Mouse (Mus musculus): ENCODE measurements around the gene Lurap1l. TPM values are rescaled to one million over a fixed set of nuclear protein-coding genes. Genes with fewer than 3 reads are reported as not detected.
"Not testable (repeated sequence)": the region's sequence is repeated elsewhere in the genome, so short reads cannot be mapped to it uniquely, and the experiment has no call there.

The Lurap1l gene
- polyA plus RNA-seq, 1 experiment from 2014 or later = 28.2 TPM

DNA sequence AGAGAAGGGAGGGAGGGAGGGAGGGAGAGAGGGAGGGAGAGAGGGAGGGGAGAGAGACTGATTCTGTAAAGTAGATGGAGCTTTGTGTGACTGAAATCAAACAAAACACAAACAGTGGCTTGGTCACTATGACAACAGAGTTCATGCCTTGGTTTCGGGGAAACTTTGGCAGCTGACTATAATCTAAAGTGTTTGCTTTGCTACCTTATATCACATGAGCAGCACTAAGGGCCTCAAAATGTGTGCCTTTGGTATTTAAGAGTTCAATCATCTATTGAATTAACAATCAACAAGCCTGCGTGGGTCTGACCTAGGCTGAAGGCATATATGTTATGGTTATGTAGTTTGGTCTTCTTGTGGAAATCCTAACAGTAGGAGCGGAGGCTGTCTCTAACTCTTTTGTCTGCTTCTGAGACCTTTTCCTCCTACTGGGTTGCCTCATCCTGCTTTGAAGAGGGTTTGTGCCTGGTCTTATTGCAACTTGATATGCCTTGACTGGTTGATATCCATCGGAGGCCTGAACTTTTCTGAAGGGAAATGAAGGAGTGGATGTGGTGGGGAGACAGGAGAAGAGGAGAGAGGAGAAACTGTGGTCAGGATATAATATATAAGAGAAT, 15.1 kb upstream of the Lurap1l start:
- Histone ChIP-seq H3K4me3 (no peak overlapping the region), H3K27me3 (no peaks in the 10 kb centered on the region), H3K36me3 (no peaks in the 10 kb centered on the region), H3K4me1 (peaks cover 14% of the 10 kb centered on the region), H3K9ac (no peak overlapping the region), H3K27ac (peak overlapping the region; percentile 75), H3K4me2 (no peak overlapping the region), H3K9me3 (no peaks in the 10 kb centered on the region)
- peak; percentile 80 for ATAC-seq (ENCODE audit: borderline replicate concordance, extremely low read depth, low FRiP score, low TSS enrichment)
- WGBS = 36% methylated on average over 4 of the region's 4 CpGs

DNA sequence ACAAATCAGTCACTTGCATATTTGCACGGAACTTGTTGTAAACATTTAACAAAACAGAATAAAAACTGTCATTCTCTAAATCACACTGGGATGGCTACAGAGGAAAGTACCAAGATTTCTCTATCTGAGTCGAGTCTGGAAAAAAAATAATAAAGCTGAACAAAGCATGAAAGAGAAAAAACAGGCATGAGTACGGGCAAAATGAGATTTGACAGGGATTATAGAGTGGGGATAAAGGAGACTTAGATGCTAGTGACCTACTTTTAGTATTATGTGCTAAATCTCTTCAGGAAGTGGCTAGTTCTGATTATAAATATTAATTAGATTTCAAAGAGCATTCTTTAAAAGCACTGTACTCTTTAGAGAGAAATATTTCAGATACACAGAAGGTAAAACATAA, 3.7 kb upstream of the Lurap1l start:
- Histone ChIP-seq H3K36me3 (no peaks in the 10 kb centered on the region), H3K9ac (no peak overlapping the region), H3K27me3 (no peaks in the 10 kb centered on the region), H3K9me3 (no peaks in the 10 kb centered on the region), H3K4me1 (peaks cover 4% of the 10 kb centered on the region; the same call in 1 of the 2 replicates), H3K27ac (no peak overlapping the region), H3K4me2 (no peak overlapping the region), H3K4me3 (no peak overlapping the region)
- ATAC-seq (ENCODE audit: borderline replicate concordance, extremely low read depth, low FRiP score, low TSS enrichment) = no peak
- WGBS = 44% methylated on average over 3 of the region's 3 CpGs

DNA sequence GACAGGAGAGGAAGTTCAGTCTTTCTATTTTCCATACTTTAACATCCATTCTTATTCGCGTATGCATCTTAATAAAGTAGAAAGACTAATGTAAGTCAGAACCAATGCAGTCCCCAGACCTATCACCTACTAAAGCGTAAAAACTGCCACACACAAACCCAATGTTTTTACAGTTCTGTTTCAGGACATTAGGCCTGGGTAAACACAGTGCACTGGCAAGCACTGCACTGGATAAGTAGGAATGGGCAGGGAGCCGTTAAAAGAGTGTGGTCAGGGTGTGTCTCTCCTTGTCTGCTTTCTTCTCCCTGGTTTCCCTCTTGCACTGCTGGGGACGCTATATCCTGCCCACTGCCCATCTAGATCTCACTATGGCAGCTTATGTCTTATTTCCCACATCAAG, 2.5 kb upstream of the Lurap1l start:
- peak overlapping the region; percentile 9; the same call in 1 of the 2 replicates for H3K27ac ChIP-seq
- ATAC-seq (ENCODE audit: borderline replicate concordance, extremely low read depth, low FRiP score, low TSS enrichment) = no peak
- no peak overlapping the region for H3K4me3 ChIP-seq
- no peak overlapping the region for H3K9ac ChIP-seq
- 59% methylated on average over 5 of the region's 5 CpGs for WGBS
- no peaks in the 10 kb centered on the region for H3K36me3 ChIP-seq
- H3K4me1 ChIP-seq = 0 out of 2 replicates have a peak, but pooled peaks cover 4% of the 10 kb centered on the region
- no peaks in the 10 kb centered on the region for H3K9me3 ChIP-seq
- no peak overlapping the region for H3K4me2 ChIP-seq
- no peaks in the 10 kb centered on the region for H3K27me3 ChIP-seq

DNA sequence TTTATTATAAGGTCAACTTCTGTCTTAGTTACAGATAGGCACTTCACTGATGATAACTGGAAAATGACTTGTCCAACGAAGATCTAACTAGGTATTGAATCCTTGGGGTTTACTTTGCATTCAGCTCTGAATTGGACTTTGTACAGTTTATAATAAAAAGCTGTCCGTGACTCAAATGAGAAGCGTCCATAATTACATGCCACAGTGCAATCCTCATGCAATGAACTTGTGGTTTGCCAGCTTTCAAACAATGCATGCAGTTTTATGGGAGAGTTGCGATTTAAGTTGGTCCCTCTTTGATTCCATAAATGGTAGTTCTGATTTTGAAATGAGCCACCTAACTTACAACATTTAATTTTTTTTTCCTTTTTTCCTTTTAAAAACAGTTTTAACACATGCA, 1.5 kb upstream of the Lurap1l start:
- H3K36me3 ChIP-seq = no peaks in the 10 kb centered on the region
- H3K9me3 ChIP-seq = no peaks in the 10 kb centered on the region
- 80% methylated on average over 4 of the region's 4 CpGs for WGBS
- H3K4me3 ChIP-seq = no peak overlapping the region
- no peak overlapping the region for H3K9ac ChIP-seq
- H3K27me3 ChIP-seq = no peaks in the 10 kb centered on the region
- no peak overlapping the region for H3K27ac ChIP-seq
- H3K4me1 ChIP-seq = 0 out of 2 replicates have a peak, but pooled peaks cover 8% of the 10 kb centered on the region
- no peak overlapping the region for H3K4me2 ChIP-seq
- ATAC-seq (ENCODE audit: borderline replicate concordance, extremely low read depth, low FRiP score, low TSS enrichment) = no peak

DNA sequence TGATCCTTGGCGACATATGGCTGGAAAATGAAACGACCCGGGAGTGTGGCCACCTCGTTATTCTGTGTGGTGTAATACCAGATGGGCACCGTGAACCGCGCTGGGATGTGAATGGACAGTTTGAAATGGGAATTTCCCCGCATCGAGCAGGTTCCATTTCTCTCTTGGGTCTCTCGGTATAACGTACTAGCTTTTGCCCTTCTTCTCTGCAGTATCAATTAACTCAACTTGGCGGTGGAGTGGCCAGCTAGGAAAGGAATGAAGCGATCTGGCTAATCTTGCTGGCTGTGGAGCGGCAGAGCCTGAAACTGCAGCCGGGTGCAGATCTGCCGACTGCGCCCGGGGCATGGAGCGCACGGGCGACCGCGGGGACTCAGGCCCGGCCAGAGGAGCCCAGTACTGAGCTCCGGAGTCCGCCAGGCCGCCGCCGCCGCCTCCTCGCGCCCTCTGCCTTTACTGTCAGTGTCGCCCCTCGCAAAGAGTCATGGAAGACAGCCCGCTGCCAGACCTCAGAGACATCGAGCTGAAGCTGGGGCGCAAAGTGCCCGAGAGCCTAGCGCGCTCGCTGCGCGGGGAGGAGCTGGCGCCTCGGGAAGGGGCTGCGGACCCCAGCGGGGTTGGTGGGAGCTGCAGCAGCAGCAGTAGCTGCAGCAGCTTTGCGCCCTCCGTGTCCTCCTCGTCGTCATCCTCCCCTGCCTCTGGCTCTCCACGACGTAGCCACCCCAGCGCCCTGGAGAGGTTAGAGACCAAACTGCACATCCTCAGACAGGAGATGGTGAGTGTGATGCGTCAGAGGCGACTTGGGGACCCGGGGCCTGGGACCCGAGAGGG, 640 bp downstream of the Lurap1l start:
- no peaks in the 10 kb centered on the region for H3K27me3 ChIP-seq
- H3K4me2 ChIP-seq = peak overlapping the region; percentile 89
- H3K27ac ChIP-seq = peak overlapping the region; percentile 94
- peak; percentile 76 for ATAC-seq (ENCODE audit: borderline replicate concordance, extremely low read depth, low FRiP score, low TSS enrichment)
- peak overlapping the region; percentile 79 for H3K9ac ChIP-seq
- under 1% methylated on average over 57 of the region's 58 CpGs for WGBS
- peak overlapping the region; percentile 81 for H3K4me3 ChIP-seq
- H3K36me3 ChIP-seq = no peaks in the 10 kb centered on the region
- H3K4me1 ChIP-seq = 0 out of 2 replicates have a peak, but pooled peaks cover 11% of the 10 kb centered on the region
- no peaks in the 10 kb centered on the region for H3K9me3 ChIP-seq

DNA sequence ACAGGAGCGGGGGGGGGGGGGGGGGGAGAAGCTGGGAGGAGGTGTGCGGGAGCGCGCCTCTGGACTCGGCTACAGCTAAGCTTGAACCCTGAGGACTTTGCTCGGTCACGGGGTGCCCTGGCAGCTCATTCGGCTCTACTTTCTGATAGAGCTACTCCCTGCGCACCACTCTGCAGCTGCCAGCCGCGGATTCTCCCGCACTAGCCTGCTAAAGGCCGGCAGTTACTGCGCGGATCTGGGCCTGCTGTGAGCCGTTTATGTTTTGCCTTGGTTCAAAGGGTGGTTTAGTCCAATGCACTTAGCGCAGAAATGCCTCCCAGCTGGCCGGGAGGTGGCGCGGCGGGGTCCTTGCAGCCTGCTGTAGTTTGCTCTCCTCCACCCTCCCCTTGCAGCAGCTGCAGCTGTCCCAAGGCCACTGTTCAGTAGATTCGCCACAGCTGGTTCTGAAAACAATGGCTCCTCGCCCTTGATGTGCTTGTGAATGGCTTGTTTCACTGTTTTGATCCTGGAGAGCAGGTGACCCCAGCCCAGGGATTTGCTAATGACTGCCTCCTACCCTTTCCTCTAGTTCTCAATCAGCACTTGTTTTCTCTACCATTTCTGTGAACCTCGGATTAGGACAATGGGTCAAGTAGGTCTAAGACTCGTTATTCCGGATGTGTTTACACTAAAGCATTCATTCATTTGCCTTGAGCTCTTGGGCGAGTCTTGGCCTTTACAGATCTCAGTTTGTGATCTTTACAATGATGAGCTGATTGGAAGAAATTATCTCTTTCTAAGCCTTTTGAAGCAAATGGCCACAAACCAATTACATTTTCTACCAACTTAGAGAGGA, 1.5 kb downstream of the Lurap1l start:
- peak overlapping the region; percentile 89 for H3K4me2 ChIP-seq
- no peaks in the 10 kb centered on the region for H3K36me3 ChIP-seq
- H3K27me3 ChIP-seq = no peaks in the 10 kb centered on the region
- WGBS = 1% methylated on average over 26 of the region's 27 CpGs
- 0 out of 2 replicates have a peak, but pooled peaks cover 11% of the 10 kb centered on the region for H3K4me1 ChIP-seq
- peak overlapping the region; percentile 79 for H3K9ac ChIP-seq
- ATAC-seq (ENCODE audit: borderline replicate concordance, extremely low read depth, low FRiP score, low TSS enrichment) = peak; percentile 93
- peak overlapping the region; percentile 94 for H3K27ac ChIP-seq
- H3K4me3 ChIP-seq = peak overlapping the region; percentile 81
- no peaks in the 10 kb centered on the region for H3K9me3 ChIP-seq

DNA sequence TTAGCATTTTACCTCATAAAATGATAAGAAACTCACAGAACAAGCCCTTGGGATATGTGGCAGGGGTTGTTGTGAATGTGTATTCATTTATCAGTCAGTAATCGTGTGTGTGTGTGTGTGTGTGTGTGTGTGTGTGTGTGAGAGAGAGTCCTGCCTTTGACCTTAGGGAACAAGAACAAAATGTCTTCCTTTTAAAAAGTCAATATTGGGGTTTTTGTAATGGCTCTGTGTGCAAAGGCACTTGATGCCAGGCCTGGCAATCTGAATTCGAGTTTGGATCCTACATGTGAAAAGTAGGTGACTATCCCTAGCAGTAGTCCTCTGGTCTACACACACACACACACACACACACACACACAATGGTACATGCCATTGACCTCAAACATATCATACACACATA, 4.8 kb downstream of the Lurap1l start:
- H3K9me3 ChIP-seq = no peaks in the 10 kb centered on the region
- ATAC-seq (ENCODE audit: borderline replicate concordance, extremely low read depth, low FRiP score, low TSS enrichment) = no peak
- WGBS = 51% methylated on average over 2 of the region's 2 CpGs

DNA sequence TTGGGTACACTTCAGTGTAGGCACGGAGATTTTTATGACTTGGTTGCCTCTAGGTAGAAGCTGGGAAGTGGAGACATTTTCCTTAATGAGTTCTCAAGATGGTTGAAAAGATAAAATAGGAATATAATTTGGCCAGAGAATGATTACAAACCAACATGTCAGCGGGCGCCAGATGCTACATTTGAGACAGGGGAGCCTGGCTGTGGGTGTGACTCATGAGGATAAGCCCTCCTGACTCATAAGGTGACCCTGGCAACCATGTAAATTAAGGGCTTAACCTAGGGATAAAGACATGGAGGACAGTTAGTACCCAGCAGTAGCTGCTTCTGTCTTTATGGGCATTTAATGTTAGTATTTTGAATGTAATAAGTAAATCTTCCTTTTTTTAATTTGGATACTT, 6.2 kb downstream of the Lurap1l start:
- no peaks in the 10 kb centered on the region for H3K36me3 ChIP-seq
- WGBS = 70% methylated on average over 3 of the region's 3 CpGs
- H3K27ac ChIP-seq = no peak overlapping the region
- no peak for ATAC-seq (ENCODE audit: borderline replicate concordance, extremely low read depth, low FRiP score, low TSS enrichment)
- no peak overlapping the region for H3K4me2 ChIP-seq
- H3K4me3 ChIP-seq = no peak overlapping the region
- H3K9ac ChIP-seq = no peak overlapping the region
- no peaks in the 10 kb centered on the region for H3K27me3 ChIP-seq
- no peaks in the 10 kb centered on the region for H3K9me3 ChIP-seq
- peaks cover 26% of the 10 kb centered on the region; the same call in 1 of the 2 replicates for H3K4me1 ChIP-seq

More for the DNA sequence above, 4.8 kb downstream of the Lurap1l start:
- Histone ChIP-seq H3K9ac (no peak overlapping the region), H3K27me3 (no peaks in the 10 kb centered on the region), H3K4me1 (peaks cover 23% of the 10 kb centered on the region; the same call in 1 of the 2 replicates), H3K36me3 (no peaks in the 10 kb centered on the region), H3K4me2 (no peak overlapping the region), H3K4me3 (no peak overlapping the region), H3K27ac (no peak overlapping the region)

DNA sequence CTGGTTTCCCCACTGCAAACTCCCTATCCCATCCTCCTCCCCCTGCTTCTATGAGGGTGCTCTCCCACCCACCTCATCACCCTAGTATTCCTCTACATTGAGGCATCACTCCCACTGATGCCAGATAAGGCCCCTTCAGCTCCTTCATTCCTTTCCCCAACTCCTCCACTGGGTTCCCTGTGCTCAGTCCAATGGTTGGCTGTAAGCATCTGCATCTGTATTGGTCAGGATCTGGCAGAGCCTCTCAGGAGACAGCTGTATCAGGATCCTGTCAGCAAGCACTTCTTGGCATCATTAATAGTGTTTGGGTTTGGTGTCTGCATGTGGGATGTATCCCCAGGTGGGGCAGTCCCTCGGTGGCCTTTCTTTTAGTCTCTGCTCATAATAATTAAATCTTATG, 6.7 kb downstream of the Lurap1l start:
- ATAC-seq (ENCODE audit: borderline replicate concordance, extremely low read depth, low FRiP score, low TSS enrichment); H3K9me3 ChIP-seq; H3K36me3 ChIP-seq; H3K27me3 ChIP-seq; H3K4me3 ChIP-seq; H3K27ac ChIP-seq; H3K9ac ChIP-seq; H3K4me2 ChIP-seq: not testable (repeated sequence)
- WGBS = 47% methylated on average over 1 of the region's 1 CpGs
- H3K4me1 ChIP-seq = peaks cover 30% of the 10 kb centered on the region

DNA sequence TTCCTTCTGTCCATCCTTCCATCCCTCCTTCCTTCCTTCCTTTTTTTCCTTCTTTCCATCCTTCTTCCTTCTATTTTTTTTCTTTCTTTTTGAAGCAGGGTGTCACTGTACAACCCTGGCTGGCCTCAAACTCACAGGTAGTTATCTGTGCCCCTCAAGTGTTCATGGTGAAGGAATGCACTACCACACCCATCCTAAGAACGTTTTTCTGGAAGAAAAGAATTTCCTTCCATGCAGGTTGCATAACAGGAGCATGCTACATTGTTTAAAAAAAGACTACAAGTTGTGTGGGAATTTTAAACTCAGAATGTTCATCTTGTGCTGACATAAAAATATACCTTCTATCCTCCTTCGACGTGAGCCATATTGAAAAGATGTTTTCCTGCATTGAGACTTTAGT, 7.4 kb downstream of the Lurap1l start:
- Histone ChIP-seq H3K9me3 (no peaks in the 10 kb centered on the region), H3K27ac (no peak overlapping the region), H3K4me1 (peaks cover 26% of the 10 kb centered on the region), H3K9ac (no peak overlapping the region), H3K4me2 (no peak overlapping the region), H3K4me3 (no peak overlapping the region), H3K27me3 (no peaks in the 10 kb centered on the region), H3K36me3 (no peaks in the 10 kb centered on the region)
- no peak for ATAC-seq (ENCODE audit: borderline replicate concordance, extremely low read depth, low FRiP score, low TSS enrichment)
- 68% methylated on average over 3 of the region's 3 CpGs for WGBS

DNA sequence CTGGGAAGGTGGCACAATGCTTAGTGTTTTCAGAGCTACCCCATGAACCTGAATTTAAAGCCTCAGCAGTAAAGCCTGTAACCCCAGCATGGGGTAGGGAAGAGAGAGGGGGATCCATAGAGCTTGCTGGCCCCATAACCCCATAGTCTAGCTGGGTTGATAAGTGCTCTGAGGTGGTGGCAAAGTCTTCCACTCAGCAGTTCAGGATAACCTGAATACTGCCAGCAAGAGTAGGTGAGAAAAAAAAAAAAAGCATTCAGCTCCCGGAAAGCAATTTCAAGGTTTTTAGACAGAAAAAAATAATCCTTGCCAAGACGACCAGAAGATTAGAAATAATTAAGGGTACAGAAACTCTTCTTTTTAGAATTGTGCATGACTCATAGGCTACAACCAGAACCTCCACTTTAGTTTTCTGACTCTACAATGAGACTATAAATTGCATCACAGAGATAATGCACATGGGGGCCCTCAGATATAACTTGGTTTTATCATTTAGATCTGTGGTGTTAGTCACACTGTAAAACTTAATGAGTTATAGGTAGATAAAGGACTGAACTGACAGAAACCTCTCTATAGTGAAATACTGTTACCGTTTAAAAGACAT, 8.2 kb downstream of the Lurap1l start:
- Histone ChIP-seq H3K4me2 (no peak overlapping the region), H3K4me1 (peaks cover 25% of the 10 kb centered on the region), H3K27ac (0 out of 2 replicates have a peak overlapping the region, but pooled peaks have one; percentile 6), H3K9ac (no peak overlapping the region), H3K36me3 (no peaks in the 10 kb centered on the region), H3K27me3 (no peaks in the 10 kb centered on the region), H3K4me3 (no peak overlapping the region), H3K9me3 (no peaks in the 10 kb centered on the region)
- 57% methylated on average over 3 of the region's 3 CpGs for WGBS
- ATAC-seq (ENCODE audit: borderline replicate concordance, extremely low read depth, low FRiP score, low TSS enrichment) = no peak

Measured in lung, embryonic 15.5 days (tissue).